Mouse (Mus musculus) spleen, adult 18-20 months (tissue): ENCODE measurements around the gene Gucd1.
"Not testable (repeated sequence)": the region's sequence is repeated elsewhere in the genome, so short reads cannot be mapped to it uniquely, and the experiment has no call there.

Experiments
- DNase-seq, 2 experiments: peaks; one replicate each; pipeline ENCODE4 v3.0.0; 2022; ENCODE audit warnings: mixed read lengths in 2 of 2

The Gucd1 gene

GRCm38 (mm10) chr10:75458329-75458728, 59.4 kb downstream of the Gucd1 start:
- no peak for DNase-seq

DNA sequence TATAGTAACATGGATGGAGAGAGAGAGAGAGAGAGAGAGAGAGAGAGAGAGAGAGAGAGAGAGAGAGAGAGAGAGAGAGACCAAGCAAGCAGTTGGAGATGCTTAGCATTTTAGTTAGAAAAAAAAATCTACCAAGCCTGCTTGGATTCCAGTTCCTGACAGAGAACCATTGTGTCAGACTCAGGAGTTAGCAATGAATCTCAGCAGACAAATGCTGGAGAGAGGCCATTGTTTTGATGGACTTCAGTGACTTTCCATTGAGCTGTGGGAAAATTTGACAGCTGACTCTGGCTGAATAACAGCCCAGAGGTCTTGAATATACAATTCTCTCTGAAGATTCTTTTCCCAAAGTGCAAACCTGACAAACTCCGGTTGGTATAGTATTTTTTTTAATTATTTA, 59.9 kb downstream of the Gucd1 start:
- DNase-seq, result no peak

DNA sequence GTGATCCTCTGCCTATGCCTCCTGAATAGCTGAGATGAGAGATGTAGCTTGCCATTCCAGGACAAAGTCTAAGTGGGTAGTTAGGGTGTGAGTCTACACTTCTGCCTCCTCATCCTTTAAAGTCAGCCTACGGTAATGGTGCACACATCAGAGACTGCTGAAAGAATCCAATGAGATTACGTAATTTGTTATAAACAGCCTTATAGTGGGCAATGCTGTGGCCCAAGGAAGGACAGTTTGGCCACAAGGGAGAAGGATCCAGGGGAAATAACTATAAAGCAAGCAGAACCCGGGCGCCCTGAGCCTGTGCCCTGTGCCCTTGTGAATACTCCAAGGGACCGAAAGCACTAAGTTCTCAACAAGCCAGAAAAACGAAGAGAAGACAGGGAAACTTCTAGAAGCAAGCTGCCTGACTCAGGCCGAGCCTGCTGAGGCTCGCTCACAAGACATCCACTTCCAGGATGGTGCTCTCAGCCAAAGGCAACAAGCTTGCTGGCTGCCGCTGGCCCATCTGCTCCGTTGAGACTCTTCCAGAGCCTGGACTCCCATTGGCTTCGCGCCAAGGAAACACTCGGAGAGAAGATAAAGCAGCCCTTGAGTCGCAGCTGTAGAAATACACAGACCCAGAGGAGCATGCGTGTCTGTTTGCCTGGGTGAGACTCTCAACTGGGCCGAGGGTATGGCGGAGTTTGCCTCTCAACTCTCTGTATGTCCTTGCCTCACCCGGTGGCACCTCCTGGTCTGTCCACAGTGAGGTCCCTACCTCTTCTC, 61.5 kb downstream of the Gucd1 start:
- not testable (repeated sequence) for DNase-seq

- DNase-seq, result no peak
Measured at GRCm38 (mm10) chr10:75451036-75451786, 66.6 kb downstream of the Gucd1 start.

DNA sequence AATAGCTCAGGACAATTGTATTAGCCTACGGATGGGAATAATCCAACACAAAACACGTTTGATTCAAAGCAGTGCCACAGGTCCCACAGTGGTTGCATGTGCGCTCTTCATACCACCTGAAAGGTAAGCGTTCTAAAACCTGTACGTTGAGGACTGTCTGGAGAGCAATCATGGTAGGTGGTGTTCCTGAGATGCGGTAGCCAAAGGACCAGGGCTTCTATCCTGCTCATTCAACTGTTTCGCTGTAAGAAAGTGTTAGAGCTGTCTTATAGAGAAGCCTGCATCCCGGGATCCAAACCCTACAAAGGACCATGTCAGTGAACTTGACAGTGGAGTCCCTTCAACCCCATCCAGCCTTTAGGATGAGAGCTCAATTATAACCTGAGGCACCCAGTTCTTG, 67.4 kb downstream of the Gucd1 start:
- no peak for DNase-seq

DNA sequence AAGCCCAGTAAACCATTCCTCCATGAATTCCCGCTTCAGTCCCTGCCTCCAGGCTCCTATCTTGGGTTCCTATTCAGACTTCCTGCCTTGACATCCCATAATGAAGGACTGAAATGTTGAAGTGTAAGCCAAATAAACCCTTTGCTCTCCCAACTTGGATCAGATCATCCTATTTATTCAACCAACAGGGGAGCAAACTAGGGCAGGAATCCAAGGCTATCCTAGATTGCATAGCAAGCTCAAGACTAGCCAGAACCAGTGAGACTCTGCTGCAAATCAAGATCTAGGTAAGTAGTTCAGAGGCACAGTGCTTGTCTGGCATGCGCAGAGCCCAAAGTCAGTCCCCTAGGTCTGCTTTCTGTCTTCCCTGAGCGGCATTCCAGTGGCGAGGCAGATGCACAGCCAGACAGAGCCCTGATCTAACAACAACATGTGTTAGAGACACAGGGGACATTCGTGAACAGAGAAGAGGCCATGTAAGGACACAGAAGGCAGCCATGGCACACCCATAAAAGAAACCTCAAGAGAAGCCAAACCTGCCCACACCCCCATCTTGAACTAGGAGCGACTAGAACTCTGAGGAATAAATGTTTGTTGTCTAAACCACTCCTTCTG, 68.9 kb downstream of the Gucd1 start:
- DNase-seq, result no peak

GRCm38 (mm10) chr10:75447489-75447888, 70.3 kb downstream of the Gucd1 start:
- DNase-seq, result no peak

DNA sequence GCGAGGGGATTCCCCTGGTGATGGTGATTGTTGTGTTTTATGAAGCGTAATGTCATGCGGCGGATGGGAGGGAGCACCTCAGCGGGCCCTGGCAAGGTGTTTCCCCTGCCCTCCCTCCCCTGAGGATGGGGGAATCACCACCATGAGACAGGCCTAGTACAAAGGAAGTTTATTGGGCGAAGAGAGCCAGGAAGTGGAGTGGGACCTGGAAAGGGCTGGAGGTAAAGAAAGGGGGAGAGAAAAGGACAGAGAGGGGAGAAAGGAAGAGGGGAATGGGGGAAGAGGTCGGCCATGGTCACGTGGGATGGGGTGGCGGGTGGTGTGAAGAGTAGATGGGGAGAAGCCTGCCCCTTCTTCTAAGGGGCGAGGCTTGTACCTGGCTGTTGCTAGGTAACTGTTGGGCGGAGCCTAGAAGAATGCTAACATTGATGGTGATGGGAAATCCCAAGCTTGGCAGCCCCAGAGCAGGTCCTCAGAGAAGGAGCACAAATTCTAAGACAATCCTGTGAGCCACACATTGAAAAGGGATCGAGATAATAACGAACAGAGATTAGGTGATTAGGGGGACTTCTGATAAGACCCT, 71.2 kb downstream of the Gucd1 start:
- DNase-seq, result peak; percentile 61 to 66

DNA sequence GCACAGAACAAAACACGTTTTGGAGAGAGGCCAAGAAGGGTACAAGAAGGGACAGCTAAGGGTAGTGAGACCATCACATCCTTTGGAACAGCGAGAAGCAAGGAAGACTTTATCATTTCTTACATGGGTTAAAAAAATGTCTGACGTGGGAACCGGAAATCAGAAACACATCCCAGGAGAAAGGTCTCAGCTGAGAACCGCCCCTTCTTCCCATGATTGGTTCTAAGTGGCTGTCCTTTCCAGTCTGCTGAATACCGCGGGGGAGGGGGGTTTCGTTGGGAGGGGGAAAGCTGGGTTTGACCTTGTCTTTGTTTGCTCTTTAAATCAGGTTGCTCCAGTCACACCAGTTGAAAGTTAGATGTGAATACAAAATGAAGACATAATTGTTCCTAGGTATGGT, 72.7 kb downstream of the Gucd1 start:
- DNase-seq, result no peak

- no peak for DNase-seq
Measured at GRCm38 (mm10) chr10:75444111-75444826, 73.5 kb downstream of the Gucd1 start.

- no peak for DNase-seq
Measured at GRCm38 (mm10) chr10:75443017-75443416, 74.8 kb downstream of the Gucd1 start.

- no peak for DNase-seq
Measured at GRCm38 (mm10) chr10:75441800-75442199, 76.0 kb downstream of the Gucd1 start.

DNA sequence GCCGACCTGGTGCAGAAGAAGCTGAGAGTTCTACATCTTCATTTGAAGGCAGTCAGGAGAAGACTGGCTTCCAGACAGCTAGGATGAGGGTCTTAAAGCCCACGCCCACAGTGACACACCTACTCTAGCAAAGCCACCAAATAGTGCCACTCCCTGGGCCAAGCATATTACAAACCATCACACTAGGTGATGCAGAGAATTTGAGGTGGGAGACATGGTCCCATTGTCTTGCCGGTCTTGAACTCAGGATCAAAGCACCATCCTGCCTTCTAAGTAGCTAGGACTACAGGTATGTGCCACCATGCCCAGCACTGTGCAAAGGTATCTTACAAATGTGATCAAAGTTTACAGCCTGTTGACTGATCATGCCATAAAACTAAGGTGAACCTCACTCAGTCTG, 77.0 kb downstream of the Gucd1 start:
- no peak for DNase-seq

- DNase-seq, result peak in 1 of 2 experiments; percentile 62
Measured at GRCm38 (mm10) chr10:75439211-75439811, 78.5 kb downstream of the Gucd1 start.

GRCm38 (mm10) chr10:75438132-75438810, 79.5 kb downstream of the Gucd1 start:
- no peak for DNase-seq

DNA sequence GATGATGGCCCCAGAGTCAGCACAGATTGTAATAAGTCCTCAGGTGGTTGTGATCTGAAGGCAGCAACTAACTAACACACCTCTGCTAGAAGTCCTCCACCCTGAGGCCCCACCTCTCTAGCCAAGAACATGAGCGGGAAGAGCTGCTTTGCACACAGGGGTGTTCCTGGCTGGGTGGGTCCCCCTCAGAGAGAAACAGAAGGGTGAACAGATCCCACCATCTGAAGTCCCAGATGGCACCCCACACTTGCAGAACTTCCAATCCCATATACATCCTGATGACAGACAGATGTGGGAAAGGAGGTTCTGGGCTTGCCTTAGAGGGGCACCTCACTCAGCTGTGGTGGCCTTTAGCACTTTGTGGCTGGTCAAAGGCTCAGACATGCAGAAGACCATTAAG, 80.5 kb downstream of the Gucd1 start:
- DNase-seq, result no peak

- DNase-seq, result peak; percentile 42 to 84
Measured at GRCm38 (mm10) chr10:75436604-75437217, 81.1 kb downstream of the Gucd1 start.

- DNase-seq, result no peak
Measured at GRCm38 (mm10) chr10:75430633-75431032, 87.1 kb downstream of the Gucd1 start.

GRCm38 (mm10) chr10:75430147-75430537, 87.6 kb downstream of the Gucd1 start:
- no peak for DNase-seq

DNA sequence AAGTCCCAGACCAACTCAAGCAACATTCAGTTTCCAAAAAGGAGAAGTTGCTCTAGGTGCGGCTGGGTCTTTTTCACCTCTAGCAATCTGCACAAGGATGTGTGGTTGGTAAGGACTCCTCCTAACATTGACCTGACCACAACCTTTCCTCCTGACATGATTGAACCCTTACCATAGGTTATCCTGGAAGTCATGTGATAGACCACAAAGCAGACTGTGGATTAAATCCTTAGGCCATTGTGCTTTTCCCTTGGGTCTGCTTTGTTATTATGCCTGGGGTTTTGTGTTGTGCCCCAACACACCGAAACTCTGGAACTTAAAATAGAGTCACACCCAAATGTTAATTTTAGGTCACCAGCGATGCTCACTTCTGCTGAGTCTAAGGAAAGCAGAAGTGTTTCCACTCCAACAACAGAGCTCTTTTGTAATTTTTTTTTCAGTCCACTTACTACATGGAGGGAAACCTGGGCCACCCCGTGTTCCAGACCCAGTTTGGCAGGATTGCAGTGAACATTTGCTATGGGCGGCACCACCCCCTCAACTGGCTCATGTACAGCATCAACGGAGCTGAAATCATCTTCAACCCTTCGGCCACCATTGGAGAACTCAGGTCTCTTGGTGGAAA, 88.1 kb downstream of the Gucd1 start:
- DNase-seq, result peak in 1 of 2 experiments; percentile 30

DNA sequence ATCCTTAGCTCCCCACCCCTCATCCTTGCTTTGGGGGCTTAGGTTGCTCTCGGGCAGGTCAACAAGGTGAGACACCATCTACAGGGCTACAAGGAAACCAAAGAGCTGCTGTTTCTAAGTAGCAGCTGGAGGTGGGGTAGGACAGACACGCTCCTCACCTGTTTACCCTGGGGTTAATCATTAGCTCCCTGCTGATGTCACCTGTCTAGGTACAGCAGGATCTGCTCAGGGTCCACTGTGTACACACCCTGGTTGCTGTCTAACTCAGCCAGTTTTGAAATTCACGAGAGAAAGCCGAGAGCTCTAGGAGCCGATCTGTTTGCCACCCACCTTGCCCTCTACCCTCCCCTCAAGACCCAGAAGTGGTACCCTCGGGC, 88.8 kb downstream of the Gucd1 start:
- no peak for DNase-seq
